Comparison of ENCODE assay signal across 9 mouse cellular contexts in the genomic region with DNA sequence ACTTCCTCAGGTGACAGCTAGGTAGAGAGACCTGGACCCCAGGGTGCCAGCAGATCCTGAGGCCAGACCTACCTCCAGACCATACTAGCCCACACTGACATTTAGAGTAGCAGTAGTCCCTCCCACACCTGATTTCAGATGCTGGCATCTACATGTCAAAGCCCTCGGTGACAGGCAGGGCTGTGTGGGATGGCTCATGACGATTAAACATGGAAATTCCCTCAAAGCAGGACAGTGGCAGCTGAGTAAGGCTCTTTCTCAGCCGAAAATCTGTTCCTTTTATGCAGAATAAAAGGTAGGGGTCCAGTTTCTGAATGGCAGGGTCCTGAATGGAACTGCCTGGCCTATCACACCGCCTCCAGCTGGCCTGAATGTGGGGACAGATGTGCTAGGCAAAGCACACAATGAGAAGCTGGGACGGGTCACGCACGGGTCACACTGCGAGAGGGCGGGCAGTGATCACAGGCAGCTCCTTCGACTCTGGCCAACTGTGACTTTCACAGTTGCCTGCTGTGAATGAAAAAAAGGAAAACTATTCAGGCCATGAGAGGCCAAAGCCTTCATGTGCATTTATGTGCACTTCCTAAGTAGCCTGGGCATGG. TPM values are rescaled to one million over a fixed set of nuclear protein-coding genes. Genes with fewer than 3 reads are reported as not detected.
DNase-seq lines count a peak whose midpoint lies in the region; ATAC-seq and TF ChIP-seq lines count a peak whose summit lies in the region.
"Had no signal": no experiment of that assay in that cellular context is flagged by ENCODE, and none has a peak within 500 bp of the region (broad histone marks: within the 10 kb centered on the region; RNA-seq: fewer than 3 reads in every experiment).

No protein-coding gene starts in this region.

- DNase-seq in gastrocnemius, adult 18-20 months (ENCODE audit: low spot score) = peak; percentile 28
- no peak for DNase-seq in gastrocnemius, postnatal 10 days
- DNase-seq in embryonic facial prominence, embryonic 11.5 days (ENCODE audit: low spot score) = peak; percentile 65
- peak; percentile 57 to 64 for DNase-seq in heart, postnatal 10 days
- no peak for DNase-seq in midbrain, embryonic 14.5 days
- DNase-seq in urinary bladder, postnatal 36 days (ENCODE audit: low spot score in 2 of 2) = no peak
- no peak for DNase-seq in stomach, postnatal 0 days (ENCODE audit: low spot score)
- DNase-seq in adipocyte (ENCODE audit: low spot score) = no peak

- no peak overlapping the region for H3K4me3 ChIP-seq in embryonic facial prominence, embryonic 11.5 days (ENCODE audit: low read depth, low read length)
- H3K4me3 ChIP-seq in midbrain, embryonic 14.5 days (replicated peaks; ENCODE audit: low read depth, low read length) = no peak overlapping the region
- no peak overlapping the region for H3K4me3 ChIP-seq in stomach, postnatal 0 days (ENCODE audit: low read depth, low read length)
- H3K4me3 ChIP-seq: megakaryocyte, embryonic 14.5 days had no signal

- H3K36me3 ChIP-seq in embryonic facial prominence, embryonic 11.5 days (replicated peaks; ENCODE audit: control insufficient read depth, insufficient read depth, low read depth, low read length) = no peaks in the 10 kb centered on the region
- no peaks in the 10 kb centered on the region for H3K36me3 ChIP-seq in midbrain, embryonic 14.5 days (ENCODE audit: control insufficient read depth, insufficient read depth, low read length)
- no peaks in the 10 kb centered on the region for H3K36me3 ChIP-seq in stomach, postnatal 0 days (ENCODE audit: control insufficient read depth, insufficient read depth, low read length)

- WGBS in embryonic facial prominence, embryonic 11.5 days = 23% methylated on average over 10 of the region's 10 CpGs
- 9% methylated on average over 10 of the region's 10 CpGs for WGBS in midbrain, embryonic 14.5 days
- 49% methylated on average over 10 of the region's 10 CpGs for WGBS in stomach, postnatal 0 days

- no peaks in the 10 kb centered on the region for H3K27me3 ChIP-seq in embryonic facial prominence, embryonic 11.5 days (ENCODE audit: control insufficient read depth, insufficient read depth, low read length)
- H3K27me3 ChIP-seq in midbrain, embryonic 14.5 days (ENCODE audit: control insufficient read depth, insufficient read depth, low read length) = no peaks in the 10 kb centered on the region
- no peaks in the 10 kb centered on the region for H3K27me3 ChIP-seq in stomach, postnatal 0 days (ENCODE audit: control insufficient read depth, insufficient read depth, low read length)

- peak; percentile 78 for ATAC-seq in embryonic facial prominence, embryonic 11.5 days (replicated peaks; ENCODE audit: insufficient number of reproducible peaks, low FRiP score, low TSS enrichment, low read depth)
- peak; percentile 35; the same call in 1 of the 2 replicates for ATAC-seq in midbrain, embryonic 14.5 days (ENCODE audit: low FRiP score, low TSS enrichment)
- ATAC-seq in stomach, postnatal 0 days (ENCODE audit: low FRiP score, low TSS enrichment) = no peak

- H3K4me2 ChIP-seq in embryonic facial prominence, embryonic 11.5 days (ENCODE audit: low read depth, low read length) = no peak overlapping the region
- no peak overlapping the region for H3K4me2 ChIP-seq in midbrain, embryonic 14.5 days (ENCODE audit: low read length)
- H3K4me2 ChIP-seq in stomach, postnatal 0 days (replicated peaks; ENCODE audit: low read depth) = no peak overlapping the region

- no peak for TF ChIP-seq CTCF in stomach, postnatal 0 days (IDR thresholded peaks at IDR 0.05; ENCODE audit: low read depth)

- H3K27ac ChIP-seq in embryonic facial prominence, embryonic 11.5 days (replicated peaks; ENCODE audit: low read depth, low read length) = no peak overlapping the region; the same call in 1 of the 2 replicates
- H3K27ac ChIP-seq in midbrain, embryonic 14.5 days (replicated peaks; ENCODE audit: low read depth, low read length) = 0 out of 2 replicates have a peak overlapping the region, but pooled peaks have one; percentile 26
- H3K27ac ChIP-seq in stomach, postnatal 0 days (replicated peaks) = no peak overlapping the region

- no peak overlapping the region for H3K9ac ChIP-seq in embryonic facial prominence, embryonic 11.5 days (replicated peaks; ENCODE audit: low read length)
- no peak overlapping the region for H3K9ac ChIP-seq in midbrain, embryonic 14.5 days (replicated peaks; ENCODE audit: low read length)
- no peak overlapping the region for H3K9ac ChIP-seq in stomach, postnatal 0 days (ENCODE audit: low read length)

- no peaks in the 10 kb centered on the region for H3K9me3 ChIP-seq in embryonic facial prominence, embryonic 11.5 days (replicated peaks; ENCODE audit: control insufficient read depth, low read length)
- H3K9me3 ChIP-seq in midbrain, embryonic 14.5 days (ENCODE audit: control insufficient read depth, low read length) = no peaks in the 10 kb centered on the region
- no peaks in the 10 kb centered on the region for H3K9me3 ChIP-seq in stomach, postnatal 0 days (ENCODE audit: control insufficient read depth, low read length)

- H3K4me1 ChIP-seq in embryonic facial prominence, embryonic 11.5 days (ENCODE audit: control insufficient read depth, insufficient read depth, low read length) = peaks cover 5% of the 10 kb centered on the region; the same call in 1 of the 2 replicates
- peaks cover 59% of the 10 kb centered on the region for H3K4me1 ChIP-seq in midbrain, embryonic 14.5 days (ENCODE audit: control insufficient read depth, insufficient read depth, low read length)
- no peaks in the 10 kb centered on the region; the same call in 1 of the 2 replicates for H3K4me1 ChIP-seq in stomach, postnatal 0 days (replicated peaks; ENCODE audit: control insufficient read depth, insufficient read depth)

- intact Hi-C loops in heart, postnatal 10 days (cut with DNase I) = no loop called here

- TF ChIP-seq EP300 in stomach, postnatal 0 days (optimal IDR thresholded peaks at IDR 0.05) = no peak

RNA-seq across cellular contexts. Expression of a gene that starts 29.2 kb away (rescaled TPM):
- 1 to 10 TPM; 1.3 to 2.2 TPM for total RNA-seq in gastrocnemius, adult 18-20 months (2021)
- total RNA-seq in gastrocnemius, postnatal 10 days (2021) = 1 to 10 TPM; 5.6 to 7.8 TPM
- polyA plus RNA-seq in embryonic facial prominence, embryonic 11.5 days (2014; fragmentation: Nextera tagmentation; extraction: Ambion mirVana) = 39.7 TPM in 2 replicates
- 10 to 100 TPM; 11.4 to 17.9 TPM for total RNA-seq in heart, postnatal 10 days (2021)
- 33.9 and 38.5 TPM in 2 replicates for polyA plus RNA-seq in midbrain, embryonic 14.5 days (2014; fragmentation: Nextera tagmentation; extraction: Ambion mirVana)
- 4.4 and 6.1 TPM in 2 replicates for polyA plus RNA-seq in stomach, postnatal 0 days (2015; fragmentation: Nextera tagmentation; extraction: Ambion mirVana)

Comparison
In these comparisons a context has a peak if more than half of its experiments do, and no peak if none do; other contexts are left out.
1. DNase-seq: peak in gastrocnemius, adult 18-20 months (single experiment), embryonic facial prominence, embryonic 11.5 days (single experiment) and heart, postnatal 10 days (2 of 2); none in gastrocnemius, postnatal 10 days (single experiment), midbrain, embryonic 14.5 days (single experiment), urinary bladder, postnatal 36 days (0 of 2), stomach, postnatal 0 days (single experiment) and adipocyte (single experiment).